Mouse (Mus musculus) kidney, postnatal 0 days (tissue): ENCODE results near the gene Gtpbp6. TPM values are rescaled to one million over a fixed set of nuclear protein-coding genes. Genes with fewer than 3 reads are reported as not detected.
"Not testable (repeated sequence)": the region's sequence is repeated elsewhere in the genome, so short reads cannot be mapped to it uniquely, and the experiment has no call there.

ENCODE experiments used
- ATAC-seq: fragments of 200-750 bp; cut with Nextera tagmentation; replicated peaks from 2 replicates; pipeline ENCODE4 v1.8.0; 2017; ENCODE audit warnings: low read depth, moderate number of reproducible peaks, moderate TSS enrichment, moderate library complexity; ENCODE audit not compliant: low FRiP score
- DNase-seq: peaks from one replicate; pipeline ENCODE4 v3.0.0-alpha.2; 2016; ENCODE audit warnings: low spot score
- H3K27ac ChIP-seq: fragments of 300-500 bp; sonication (generic); 2 replicates; pipeline ENCODE4 v1.5.1; 2014; ENCODE audit warnings: mild to moderate bottlenecking
- H3K27me3 ChIP-seq: fragments of 300-500 bp; sonication (generic); 2 replicates; pipeline ENCODE4 v1.6.1; 2014; ENCODE audit warnings: low read length, mixed read lengths; ENCODE audit not compliant: insufficient read depth
- H3K36me3 ChIP-seq: fragments of 300-500 bp; sonication (generic); 2 replicates; pipeline ENCODE4 v1.6.1; 2014; ENCODE audit warnings: low read length, mixed read lengths; ENCODE audit not compliant: insufficient read depth
- H3K4me1 ChIP-seq: fragments of 300-500 bp; sonication (generic); replicated peaks from 2 replicates; pipeline ENCODE4 v1.6.1; 2014; ENCODE audit warnings: antibody characterized with exemption, low read length, mixed read lengths; ENCODE audit not compliant: insufficient read depth
- H3K4me2 ChIP-seq: fragments of 300-500 bp; sonication (generic); 2 replicates; pipeline ENCODE4 v1.6.1; 2014; ENCODE audit warnings: mild to moderate bottlenecking, low read length, moderate library complexity, mixed read lengths
- H3K4me3 ChIP-seq: fragments of 300-500 bp; sonication (generic); replicated peaks from 2 replicates; pipeline ENCODE4 v1.5.1; 2014; ENCODE audit warnings: low read depth, low read length
- H3K9ac ChIP-seq: fragments of 300-500 bp; sonication (generic); 2 replicates; pipeline ENCODE4 v1.6.1; 2014; ENCODE audit warnings: low read depth, low read length
- H3K9me3 ChIP-seq: fragments of 300-500 bp; sonication (generic); replicated peaks from 2 replicates; pipeline ENCODE4 v1.6.1; 2016; ENCODE audit warnings: low read length, inconsistent platforms, mixed read lengths
- CTCF ChIP-seq: IDR thresholded peaks from 2 replicates; pipeline ENCODE4 v1.5.1; 2016; ENCODE audit warnings: antibody characterized with exemption, low read depth, mild to moderate bottlenecking, moderate library complexity
- whole genome bisulfite sequencing: fragments of 180-500 bp; shearing (Covaris S2); extraction: QIAGEN DNeasy Blood & Tissue Kit; methylation state at CpG from one replicate; pipeline ENCODE4 v1.1.7; 2014; 5-methylcytosine and 5-hydroxymethylcytosine counted together
- polyA plus RNA-seq: library from polyadenylated mRNA; unstranded; fragments of >200 nt; fragmentation: Nextera tagmentation; extraction: Ambion mirVana; gene quantifications from 2 replicates; pipeline ENCODE4 v1.2.1, GENCODE M21; 2015

Gene Gtpbp6
- polyA plus RNA-seq, 1 experiment from 2014 or later, result 26.4 TPM

GRCm38 (mm10) chr5:110136087-110136464 lies 28.1 kb upstream of the Gtpbp6 start:
- H3K27ac ChIP-seq, result peak overlapping the region; percentile 55; the same call in 1 of the 2 replicates
- no peaks in the 10 kb centered on the region; the same call in 1 of the 2 replicates for H3K9me3 ChIP-seq
- H3K27me3 ChIP-seq, result no peaks in the 10 kb centered on the region
- H3K4me3 ChIP-seq, result peak overlapping the region; percentile 61
- 6% methylated on average over 18 of the region's 18 CpGs for WGBS
- TF ChIP-seq CTCF, result no peak
- no peaks in the 10 kb centered on the region for H3K4me1 ChIP-seq
- peak overlapping the region; percentile 76 for H3K9ac ChIP-seq
- DNase-seq, result no peak
- peak; percentile 14; the same call in 1 of the 2 replicates for ATAC-seq
- peak overlapping the region; percentile 82 for H3K4me2 ChIP-seq
- H3K36me3 ChIP-seq, result no peaks in the 10 kb centered on the region; the same call in 1 of the 2 replicates

- peak within 1 kb of the TSS; percentile 76 for H3K9ac ChIP-seq
- H3K9me3 ChIP-seq, result no peaks in the 10 kb centered on the region; the same call in none of the 2 replicates
- TF ChIP-seq CTCF, result no peak; the same call in 1 of the 2 replicates
- peak within 1 kb of the TSS; percentile 82 for H3K4me2 ChIP-seq
- H3K4me1 ChIP-seq, result no peaks in the 10 kb centered on the region
- ATAC-seq (peak; percentile 99), DNase-seq (peak; percentile 98)
- WGBS, result 4% methylated on average over 46 of the region's 46 CpGs
- H3K4me3 ChIP-seq, result peak within 1 kb of the TSS; percentile 61
- no peaks in the 10 kb centered on the region for H3K27me3 ChIP-seq
- no peaks in the 10 kb centered on the region; the same call in 1 of the 2 replicates for H3K36me3 ChIP-seq
- H3K27ac ChIP-seq, result peak within 1 kb of the TSS; percentile 55
These were observed 27.5 kb upstream of the Gtpbp6 start, which contains the start of gene Chfr for GRCm38 (mm10) chr5:110135293-110136086. Gene Chfr (plus strand): TSS chr5:110135842.

GRCm38 (mm10) chr5:110122380-110122779 lies 14.4 kb upstream of the Gtpbp6 start:
- H3K36me3 ChIP-seq, H3K4me1 ChIP-seq, H3K27ac ChIP-seq, H3K4me2 ChIP-seq, H3K4me3 ChIP-seq, DNase-seq, ATAC-seq, H3K27me3 ChIP-seq, H3K9me3 ChIP-seq, H3K9ac ChIP-seq: not testable (repeated sequence)
- 90% methylated on average over 3 of the region's 3 CpGs for WGBS

GRCm38 (mm10) chr5:110109991-110110441 lies 2.0 kb upstream of the Gtpbp6 start, which contains the start of gene Zfp605:
Gene Zfp605 (plus strand): TSS chr5:110110092.
- TF ChIP-seq CTCF, result no peak
- peaks cover 16% of the 10 kb centered on the region for H3K36me3 ChIP-seq
- WGBS, result under 1% methylated on average over 12 of the region's 12 CpGs

GRCm38 (mm10) chr5:110108305-110108628 lies 270 bp upstream of the Gtpbp6 start:
- DNase-seq (peak; percentile 99), ATAC-seq (no peak)
- no peaks in the 10 kb centered on the region for H3K27me3 ChIP-seq
- no peak overlapping the region for H3K9ac ChIP-seq
- peak overlapping the region; percentile 76; the same call in 1 of the 2 replicates for H3K4me3 ChIP-seq
- TF ChIP-seq CTCF, result peak; percentile 29; the same call in 1 of the 2 replicates
- H3K9me3 ChIP-seq, result no peaks in the 10 kb centered on the region
- peak overlapping the region; percentile 84; the same call in 1 of the 2 replicates for H3K4me2 ChIP-seq
- H3K4me1 ChIP-seq, result 0 out of 2 replicates have a peak, but pooled peaks cover 4% of the 10 kb centered on the region
- H3K27ac ChIP-seq, result peak overlapping the region; percentile 99; the same call in 1 of the 2 replicates
- H3K36me3 ChIP-seq, result peaks cover 30% of the 10 kb centered on the region
- 1% methylated on average over 7 of the region's 7 CpGs for WGBS

More at GRCm38 (mm10) chr5:110109991-110110441, 2.0 kb upstream of the Gtpbp6 start, which contains the start of gene Zfp605:
- Histone ChIP-seq H3K4me1 (0 out of 2 replicates have a peak, but pooled peaks cover 4% of the 10 kb centered on the region), H3K27me3 (no peaks in the 10 kb centered on the region), H3K4me2 (peak within 1 kb of the TSS; percentile 72), H3K9ac (peak within 1 kb of the TSS; percentile 58), H3K4me3 (peak within 1 kb of the TSS; percentile 70), H3K9me3 (no peaks in the 10 kb centered on the region), H3K27ac (peak within 1 kb of the TSS; percentile 75)
- DNase-seq, result peak; percentile 90
- peak; percentile 17 for ATAC-seq

- peak overlapping the region; percentile 84 for H3K4me2 ChIP-seq
- H3K9ac ChIP-seq, result peak overlapping the region; percentile 93
- H3K27me3 ChIP-seq, result no peaks in the 10 kb centered on the region
- peaks cover 30% of the 10 kb centered on the region for H3K36me3 ChIP-seq
- DNase-seq, result no peak
- H3K27ac ChIP-seq, result peak overlapping the region; percentile 99
- no peaks in the 10 kb centered on the region for H3K9me3 ChIP-seq
- H3K4me1 ChIP-seq, result 0 out of 2 replicates have a peak, but pooled peaks cover 4% of the 10 kb centered on the region
- ATAC-seq, result peak; percentile 52
- 16% methylated on average over 37 of the region's 41 CpGs for WGBS
- H3K4me3 ChIP-seq, result peak overlapping the region; percentile 76
- no peak for TF ChIP-seq CTCF
These were observed 964 bp downstream of the Gtpbp6 start for GRCm38 (mm10) chr5:110106901-110107564.
